Mouse (Mus musculus): ENCODE measurements around the gene Rinl. TPM values are rescaled to one million over a fixed set of nuclear protein-coding genes. Genes with fewer than 3 reads are reported as not detected.
A peak's percentile ranks its signal among the peaks of the same experiment; 100 is the strongest.

The Rinl gene
- polyA plus RNA-seq, 1 experiment from 2014 or later: 2.7 TPM

GRCm38 (mm10) chr7:28826402-28826772, 37.6 kb downstream of the Rinl start:
- no peak for ATAC-seq (ENCODE audit: low read depth)
- H3K9me3 ChIP-seq (ENCODE audit: control insufficient read depth, low read length): no peaks in the 10 kb centered on the region
- H3K27ac ChIP-seq (replicated peaks; ENCODE audit: low read depth, low read length): peak overlapping the region; percentile 91; the same call in 1 of the 2 replicates
- peak overlapping the region; percentile 53 for H3K4me2 ChIP-seq (ENCODE audit: low read depth, low read length)
- DNase-seq (ENCODE audit: low spot score): no peak
- peaks cover 43% of the 10 kb centered on the region for H3K36me3 ChIP-seq (ENCODE audit: control insufficient read depth, insufficient read depth, low read length)
- 91% methylated on average over 7 of the region's 7 CpGs for WGBS
- H3K4me1 ChIP-seq (ENCODE audit: control insufficient read depth, insufficient read depth, low read length): no peaks in the 10 kb centered on the region
- H3K27me3 ChIP-seq (replicated peaks; ENCODE audit: control insufficient read depth, insufficient read depth, low read length): no peaks in the 10 kb centered on the region
- peak overlapping the region; percentile 50; the same call in 1 of the 2 replicates for H3K4me3 ChIP-seq (ENCODE audit: low read depth, low read length)
- no peak overlapping the region for H3K9ac ChIP-seq (ENCODE audit: low read depth, low read length)

- Histone ChIP-seq H3K27ac (replicated peaks; ENCODE audit: low read depth, low read length) (no peak overlapping the region), H3K4me2 (ENCODE audit: low read depth, low read length) (no peak overlapping the region), H3K9ac (ENCODE audit: low read depth, low read length) (no peak overlapping the region), H3K27me3 (replicated peaks; ENCODE audit: control insufficient read depth, insufficient read depth, low read length) (no peaks in the 10 kb centered on the region), H3K4me3 (ENCODE audit: low read depth, low read length) (no peak overlapping the region), H3K36me3 (ENCODE audit: control insufficient read depth, insufficient read depth, low read length) (peaks cover 43% of the 10 kb centered on the region), H3K9me3 (ENCODE audit: control insufficient read depth, low read length) (no peaks in the 10 kb centered on the region), H3K4me1 (ENCODE audit: control insufficient read depth, insufficient read depth, low read length) (no peaks in the 10 kb centered on the region)
- 38% methylated on average over 3 of the region's 3 CpGs for WGBS
- ATAC-seq (ENCODE audit: low read depth): no peak
- peak; percentile 82 for DNase-seq (ENCODE audit: low spot score)
These were observed 38.6 kb downstream of the Rinl start for GRCm38 (mm10) chr7:28827338-28827737.

- no peak overlapping the region for H3K9ac ChIP-seq (ENCODE audit: low read depth, low read length)
- H3K27me3 ChIP-seq (replicated peaks; ENCODE audit: control insufficient read depth, insufficient read depth, low read length): no peaks in the 10 kb centered on the region
- H3K4me3 ChIP-seq (ENCODE audit: low read depth, low read length): no peak overlapping the region
- ATAC-seq (ENCODE audit: low read depth) (no peak), DNase-seq (ENCODE audit: low spot score) (no peak)
- H3K36me3 ChIP-seq (ENCODE audit: control insufficient read depth, insufficient read depth, low read length): peaks cover 31% of the 10 kb centered on the region
- no peaks in the 10 kb centered on the region for H3K4me1 ChIP-seq (ENCODE audit: control insufficient read depth, insufficient read depth, low read length)
- no peaks in the 10 kb centered on the region for H3K9me3 ChIP-seq (ENCODE audit: control insufficient read depth, low read length)
- no peak overlapping the region for H3K4me2 ChIP-seq (ENCODE audit: low read depth, low read length)
- H3K27ac ChIP-seq (replicated peaks; ENCODE audit: low read depth, low read length): no peak overlapping the region
- 95% methylated on average over 8 of the region's 8 CpGs for WGBS
These were observed 41.1 kb downstream of the Rinl start for GRCm38 (mm10) chr7:28829821-28830220.

- DNase-seq (ENCODE audit: low spot score) (no peak), ATAC-seq (ENCODE audit: low read depth) (no peak)
- Histone ChIP-seq H3K4me1 (ENCODE audit: control insufficient read depth, insufficient read depth, low read length) (no peaks in the 10 kb centered on the region), H3K9ac (ENCODE audit: low read depth, low read length) (no peak overlapping the region), H3K27me3 (replicated peaks; ENCODE audit: control insufficient read depth, insufficient read depth, low read length) (no peaks in the 10 kb centered on the region), H3K27ac (replicated peaks; ENCODE audit: low read depth, low read length) (no peak overlapping the region), H3K9me3 (ENCODE audit: control insufficient read depth, low read length) (no peaks in the 10 kb centered on the region), H3K4me2 (ENCODE audit: low read depth, low read length) (no peak overlapping the region), H3K4me3 (ENCODE audit: low read depth, low read length) (no peak overlapping the region), H3K36me3 (ENCODE audit: control insufficient read depth, insufficient read depth, low read length) (peaks cover 31% of the 10 kb centered on the region)
- WGBS: 91% methylated on average over 3 of the region's 5 CpGs
These were observed 42.2 kb downstream of the Rinl start for GRCm38 (mm10) chr7:28830981-28831380.

GRCm38 (mm10) chr7:28831411-28832125, 42.8 kb downstream of the Rinl start:
- no peak for DNase-seq (ENCODE audit: low spot score)
- Histone ChIP-seq H3K4me3 (ENCODE audit: low read depth, low read length) (no peak overlapping the region), H3K27me3 (replicated peaks; ENCODE audit: control insufficient read depth, insufficient read depth, low read length) (no peaks in the 10 kb centered on the region), H3K36me3 (ENCODE audit: control insufficient read depth, insufficient read depth, low read length) (peaks cover 31% of the 10 kb centered on the region), H3K9ac (ENCODE audit: low read depth, low read length) (no peak overlapping the region), H3K4me1 (ENCODE audit: control insufficient read depth, insufficient read depth, low read length) (no peaks in the 10 kb centered on the region), H3K9me3 (ENCODE audit: control insufficient read depth, low read length) (no peaks in the 10 kb centered on the region), H3K27ac (replicated peaks; ENCODE audit: low read depth, low read length) (no peak overlapping the region), H3K4me2 (ENCODE audit: low read depth, low read length) (no peak overlapping the region)
- ATAC-seq (ENCODE audit: low read depth): no peak
- 90% methylated on average over 17 of the region's 17 CpGs for WGBS

- no peak overlapping the region for H3K4me2 ChIP-seq (ENCODE audit: low read depth, low read length)
- H3K27ac ChIP-seq (replicated peaks; ENCODE audit: low read depth, low read length): no peak overlapping the region
- 68% methylated on average over 6 of the region's 6 CpGs for WGBS
- DNase-seq (ENCODE audit: low spot score): no peak
- no peak for ATAC-seq (ENCODE audit: low read depth)
- H3K9me3 ChIP-seq (ENCODE audit: control insufficient read depth, low read length): no peaks in the 10 kb centered on the region
- H3K36me3 ChIP-seq (ENCODE audit: control insufficient read depth, insufficient read depth, low read length): peaks cover 31% of the 10 kb centered on the region
- H3K27me3 ChIP-seq (replicated peaks; ENCODE audit: control insufficient read depth, insufficient read depth, low read length): no peaks in the 10 kb centered on the region
- H3K9ac ChIP-seq (ENCODE audit: low read depth, low read length): no peak overlapping the region
- H3K4me1 ChIP-seq (ENCODE audit: control insufficient read depth, insufficient read depth, low read length): no peaks in the 10 kb centered on the region
- H3K4me3 ChIP-seq (ENCODE audit: low read depth, low read length): no peak overlapping the region
These were observed 43.4 kb downstream of the Rinl start for GRCm38 (mm10) chr7:28832137-28832536.

- ATAC-seq (ENCODE audit: low read depth) (no peak), DNase-seq (ENCODE audit: low spot score) (no peak)
- Histone ChIP-seq H3K4me1 (ENCODE audit: control insufficient read depth, insufficient read depth, low read length) (no peaks in the 10 kb centered on the region), H3K36me3 (ENCODE audit: control insufficient read depth, insufficient read depth, low read length) (peaks cover 31% of the 10 kb centered on the region), H3K27me3 (replicated peaks; ENCODE audit: control insufficient read depth, insufficient read depth, low read length) (no peaks in the 10 kb centered on the region), H3K27ac (replicated peaks; ENCODE audit: low read depth, low read length) (no peak within 1 kb of the TSS), H3K4me3 (ENCODE audit: low read depth, low read length) (no peak within 1 kb of the TSS), H3K9ac (ENCODE audit: low read depth, low read length) (no peak within 1 kb of the TSS), H3K4me2 (ENCODE audit: low read depth, low read length) (no peak within 1 kb of the TSS), H3K9me3 (ENCODE audit: control insufficient read depth, low read length) (no peaks in the 10 kb centered on the region)
- WGBS: 81% methylated on average over 6 of the region's 6 CpGs
These were observed 45.1 kb downstream of the Rinl start, which contains the start of gene Lgals4 for GRCm38 (mm10) chr7:28833723-28834347. Gene Lgals4, plus strand, starts transcription at chr7:28833854.

GRCm38 (mm10) chr7:28836936-28837335, 48.2 kb downstream of the Rinl start:
- DNase-seq (ENCODE audit: low spot score): no peak
- Histone ChIP-seq H3K36me3 (ENCODE audit: control insufficient read depth, insufficient read depth, low read length) (peaks cover 4% of the 10 kb centered on the region), H3K27ac (replicated peaks; ENCODE audit: low read depth, low read length) (no peak overlapping the region), H3K27me3 (replicated peaks; ENCODE audit: control insufficient read depth, insufficient read depth, low read length) (no peaks in the 10 kb centered on the region), H3K4me1 (ENCODE audit: control insufficient read depth, insufficient read depth, low read length) (no peaks in the 10 kb centered on the region), H3K4me3 (ENCODE audit: low read depth, low read length) (no peak overlapping the region), H3K4me2 (ENCODE audit: low read depth, low read length) (no peak overlapping the region), H3K9ac (ENCODE audit: low read depth, low read length) (no peak overlapping the region), H3K9me3 (ENCODE audit: control insufficient read depth, low read length) (no peaks in the 10 kb centered on the region)
- ATAC-seq (ENCODE audit: low read depth): no peak
- 82% methylated on average over 5 of the region's 5 CpGs for WGBS

- no peak for ATAC-seq (ENCODE audit: low read depth)
- Histone ChIP-seq H3K4me3 (ENCODE audit: low read depth, low read length) (no peak overlapping the region), H3K27me3 (replicated peaks; ENCODE audit: control insufficient read depth, insufficient read depth, low read length) (no peaks in the 10 kb centered on the region), H3K9ac (ENCODE audit: low read depth, low read length) (no peak overlapping the region), H3K36me3 (ENCODE audit: control insufficient read depth, insufficient read depth, low read length) (no peaks in the 10 kb centered on the region), H3K27ac (replicated peaks; ENCODE audit: low read depth, low read length) (no peak overlapping the region), H3K9me3 (ENCODE audit: control insufficient read depth, low read length) (no peaks in the 10 kb centered on the region), H3K4me2 (ENCODE audit: low read depth, low read length) (no peak overlapping the region), H3K4me1 (ENCODE audit: control insufficient read depth, insufficient read depth, low read length) (no peaks in the 10 kb centered on the region)
- 76% methylated on average over 9 of the region's 9 CpGs for WGBS
- DNase-seq (ENCODE audit: low spot score): no peak
These were observed 49.6 kb downstream of the Rinl start for GRCm38 (mm10) chr7:28838331-28838730.

Measured in embryonic facial prominence, embryonic 14.5 days (tissue).